Mouse (Mus musculus) common myeloid progenitor, adult 5-6 weeks (primary cell): ENCODE data around the gene Pdzd2. TPM values are rescaled to one million over a fixed set of nuclear protein-coding genes. Genes with fewer than 3 reads are reported as not detected.

Experiments
- ATAC-seq: replicated peaks from 2 replicates; pipeline ENCODE4 v1.8.0; 2016; ENCODE audit warnings: low read depth, mild to moderate bottlenecking, moderate TSS enrichment, inconsistent platforms; ENCODE audit not compliant: poor library complexity, severe bottlenecking
- total RNA-seq: library from RNA; stranded (forward); fragments of 200-1000, 187-1606 nt; gene quantifications from 2 replicates; pipeline ENCODE4 v1.2.3, GENCODE M21; 2017

The Pdzd2 gene
- total RNA-seq, 1 experiment from 2014 or later: 0.82 TPM

GRCm38 (mm10) chr15:12678540-12679112 is 61.1 kb downstream of the Pdzd2 start:
- no peak for ATAC-seq

- peak; percentile 32; the same call in 1 of the 2 replicates for ATAC-seq
These were observed 64.4 kb downstream of the Pdzd2 start for GRCm38 (mm10) chr15:12675366-12675765.

GRCm38 (mm10) chr15:12674026-12674425 is 65.7 kb downstream of the Pdzd2 start:
- ATAC-seq: no peak

GRCm38 (mm10) chr15:12667760-12668520 is 71.8 kb downstream of the Pdzd2 start:
- peak; percentile 94 for ATAC-seq

GRCm38 (mm10) chr15:12665946-12666345 is 73.8 kb downstream of the Pdzd2 start:
- ATAC-seq: no peak

GRCm38 (mm10) chr15:12663351-12663750 is 76.4 kb downstream of the Pdzd2 start:
- ATAC-seq: no peak

GRCm38 (mm10) chr15:12660320-12660719 is 79.4 kb downstream of the Pdzd2 start:
- no peak for ATAC-seq

- ATAC-seq: no peak
These were observed 83.6 kb downstream of the Pdzd2 start for GRCm38 (mm10) chr15:12655959-12656662.

- ATAC-seq: no peak
These were observed 84.4 kb downstream of the Pdzd2 start for GRCm38 (mm10) chr15:12655316-12655715.

- ATAC-seq: no peak
These were observed 87.2 kb downstream of the Pdzd2 start for GRCm38 (mm10) chr15:12652336-12653031.

- ATAC-seq: no peak
These were observed 89.5 kb downstream of the Pdzd2 start for GRCm38 (mm10) chr15:12650236-12650635.

GRCm38 (mm10) chr15:12649674-12650073 is 90.0 kb downstream of the Pdzd2 start:
- ATAC-seq: no peak

- no peak for ATAC-seq
These were observed 90.6 kb downstream of the Pdzd2 start for GRCm38 (mm10) chr15:12649131-12649530.

- no peak for ATAC-seq
These were observed 99.0 kb downstream of the Pdzd2 start for GRCm38 (mm10) chr15:12640755-12641154.

- no peak for ATAC-seq
These were observed 99.9 kb downstream of the Pdzd2 start for GRCm38 (mm10) chr15:12639776-12640175.

GRCm38 (mm10) chr15:12639181-12639580 is 100.5 kb downstream of the Pdzd2 start:
- no peak for ATAC-seq

GRCm38 (mm10) chr15:12638370-12639030 is 101.2 kb downstream of the Pdzd2 start:
- no peak for ATAC-seq

- no peak for ATAC-seq
These were observed 102.2 kb downstream of the Pdzd2 start for GRCm38 (mm10) chr15:12637511-12637910.

GRCm38 (mm10) chr15:12636386-12636785 is 103.3 kb downstream of the Pdzd2 start:
- ATAC-seq: no peak

GRCm38 (mm10) chr15:12634921-12635320 is 104.8 kb downstream of the Pdzd2 start:
- ATAC-seq: no peak
